Mouse (Mus musculus) embryonic facial prominence, embryonic 15.5 days (tissue): ENCODE measurements around the gene Spib. TPM values are rescaled to one million over a fixed set of nuclear protein-coding genes. Genes with fewer than 3 reads are reported as not detected.
A peak's percentile ranks its signal among the peaks of the same experiment; 100 is the strongest.

Experiments
- ATAC-seq: fragments of 200-750 bp; cut with Nextera tagmentation; 2 replicates; pipeline ENCODE4 v1.8.0; 2017; ENCODE audit warnings: low read depth, moderate TSS enrichment; ENCODE audit not compliant: insufficient number of reproducible peaks, low FRiP score, low TSS enrichment
- H3K27ac ChIP-seq: fragments of 300-500 bp; sonication (generic); replicated peaks from 2 replicates; pipeline ENCODE4 v1.5.1; 2015; ENCODE audit warnings: mild to moderate bottlenecking, inconsistent platforms
- H3K27me3 ChIP-seq: fragments of 300-500 bp; sonication (generic); 2 replicates; pipeline ENCODE4 v1.6.1; 2015; ENCODE audit warnings: inconsistent platforms
- H3K36me3 ChIP-seq: fragments of 300-500 bp; sonication (generic); 2 replicates; pipeline ENCODE4 v1.6.1; 2015; ENCODE audit warnings: mild to moderate bottlenecking, inconsistent platforms
- H3K4me1 ChIP-seq: fragments of 300-500 bp; sonication (generic); 2 replicates; pipeline ENCODE4 v1.6.1; 2015; ENCODE audit warnings: inconsistent platforms
- H3K4me2 ChIP-seq: fragments of 300-500 bp; sonication (generic); replicated peaks from 2 replicates; pipeline ENCODE4 v1.6.1; 2015; ENCODE audit warnings: mild to moderate bottlenecking, inconsistent platforms
- H3K4me3 ChIP-seq: fragments of 300-500 bp; sonication (generic); replicated peaks from 2 replicates; pipeline ENCODE4 v1.5.1; 2015; ENCODE audit warnings: mild to moderate bottlenecking, inconsistent platforms
- H3K9ac ChIP-seq: fragments of 300-500 bp; sonication (generic); 2 replicates; pipeline ENCODE4 v1.6.1; 2015; ENCODE audit warnings: inconsistent platforms
- H3K9me3 ChIP-seq: fragments of 300-500 bp; sonication (generic); replicated peaks from 2 replicates; pipeline ENCODE4 v1.6.1; 2016; ENCODE audit warnings: inconsistent platforms
- WGBS: fragments of 180-500 bp; shearing (Covaris S2); methylation state at CpG from one replicate; pipeline ENCODE4 v1.1.7; 2015; 5-methylcytosine and 5-hydroxymethylcytosine counted together
- polyA plus RNA-seq: library from polyadenylated mRNA; unstranded; fragments of >200 nt; fragmentation: Nextera tagmentation; extraction: Ambion mirVana; gene quantifications from 2 replicates; pipeline ENCODE4 v1.2.1, GENCODE M21; 2015

The Spib gene
- polyA plus RNA-seq, 1 experiment from 2014 or later: 1.4 TPM

GRCm38 (mm10) chr7:44560435-44561400 is 28.8 kb upstream of the Spib start:
- Histone ChIP-seq H3K9ac (no peak overlapping the region), H3K27ac (no peak overlapping the region), H3K4me3 (no peak overlapping the region), H3K27me3 (no peaks in the 10 kb centered on the region; the same call in 1 of the 2 replicates), H3K4me1 (no peaks in the 10 kb centered on the region), H3K4me2 (no peak overlapping the region), H3K9me3 (no peaks in the 10 kb centered on the region), H3K36me3 (no peaks in the 10 kb centered on the region)
- WGBS: 51% methylated on average over 18 of the region's 18 CpGs
- ATAC-seq: no peak; the same call in 1 of the 2 replicates

- Histone ChIP-seq H3K4me2 (no peak overlapping the region), H3K4me1 (peaks cover 11% of the 10 kb centered on the region), H3K27me3 (no peaks in the 10 kb centered on the region), H3K27ac (no peak overlapping the region), H3K36me3 (no peaks in the 10 kb centered on the region), H3K9ac (no peak overlapping the region), H3K4me3 (no peak overlapping the region), H3K9me3 (no peaks in the 10 kb centered on the region)
- WGBS: 61% methylated on average over 2 of the region's 2 CpGs
- ATAC-seq: no peak
Observed at GRCm38 (mm10) chr7:44557629-44558028, 25.8 kb upstream of the Spib start.

- Histone ChIP-seq H3K4me2 (peak within 1 kb of the TSS; percentile 71), H3K9ac (peak within 1 kb of the TSS; percentile 78), H3K27ac (peak within 1 kb of the TSS; percentile 99), H3K4me1 (peaks cover 15% of the 10 kb centered on the region), H3K4me3 (peak within 1 kb of the TSS; percentile 96), H3K27me3 (no peaks in the 10 kb centered on the region), H3K36me3 (peaks cover 31% of the 10 kb centered on the region), H3K9me3 (no peaks in the 10 kb centered on the region)
- WGBS: under 1% methylated on average over 22 of the region's 22 CpGs
- ATAC-seq: peak; percentile 81
Observed at GRCm38 (mm10) chr7:44553826-44554225, 22.0 kb upstream of the Spib start, which contains the start of gene Nr1h2. Gene Nr1h2 (minus strand): TSS chr7:44553951.

- Histone ChIP-seq H3K9me3 (no peaks in the 10 kb centered on the region), H3K27me3 (no peaks in the 10 kb centered on the region), H3K9ac (peak overlapping the region; percentile 78), H3K4me2 (peak overlapping the region; percentile 71), H3K4me3 (peak overlapping the region; percentile 96), H3K4me1 (peaks cover 18% of the 10 kb centered on the region), H3K27ac (peak overlapping the region; percentile 99), H3K36me3 (peaks cover 31% of the 10 kb centered on the region)
- WGBS: 1% methylated on average over 32 of the region's 32 CpGs
- ATAC-seq: peak; percentile 85
Observed at GRCm38 (mm10) chr7:44553196-44553764, 21.4 kb upstream of the Spib start.

- H3K27ac ChIP-seq: peak overlapping the region; percentile 99; the same call in 1 of the 2 replicates
Observed at GRCm38 (mm10) chr7:44552141-44552908, 20.5 kb upstream of the Spib start.

GRCm38 (mm10) chr7:44551731-44552130 is 19.9 kb upstream of the Spib start:
- no peak overlapping the region for H3K4me2 ChIP-seq
- H3K4me3 ChIP-seq: no peak overlapping the region
- H3K4me1 ChIP-seq: peaks cover 32% of the 10 kb centered on the region
- H3K9ac ChIP-seq: no peak overlapping the region
- no peak overlapping the region for H3K27ac ChIP-seq
- no peaks in the 10 kb centered on the region for H3K27me3 ChIP-seq
- no peak for ATAC-seq
- no peaks in the 10 kb centered on the region for H3K9me3 ChIP-seq
- 79% methylated on average over 22 of the region's 22 CpGs for WGBS
- H3K36me3 ChIP-seq: peaks cover 31% of the 10 kb centered on the region

More at GRCm38 (mm10) chr7:44552141-44552908, 20.5 kb upstream of the Spib start:
- peaks cover 28% of the 10 kb centered on the region for H3K4me1 ChIP-seq
- peak overlapping the region; percentile 21; the same call in 1 of the 2 replicates for H3K9ac ChIP-seq
- H3K36me3 ChIP-seq: peaks cover 31% of the 10 kb centered on the region
- no peaks in the 10 kb centered on the region for H3K9me3 ChIP-seq
- ATAC-seq: no peak
- no peaks in the 10 kb centered on the region for H3K27me3 ChIP-seq
- WGBS: 87% methylated on average over 31 of the region's 31 CpGs
- H3K4me2 ChIP-seq: peak overlapping the region; percentile 71
- peak overlapping the region; percentile 96 for H3K4me3 ChIP-seq

- Histone ChIP-seq H3K4me2 (no peak overlapping the region), H3K9me3 (no peaks in the 10 kb centered on the region), H3K4me3 (no peak overlapping the region), H3K36me3 (peaks cover 31% of the 10 kb centered on the region), H3K9ac (no peak overlapping the region), H3K27me3 (no peaks in the 10 kb centered on the region), H3K4me1 (peaks cover 32% of the 10 kb centered on the region), H3K27ac (no peak overlapping the region)
- WGBS: 90% methylated on average over 21 of the region's 21 CpGs
- ATAC-seq: no peak
Observed at GRCm38 (mm10) chr7:44551301-44551700, 19.4 kb upstream of the Spib start.

GRCm38 (mm10) chr7:44550409-44550678 is 18.5 kb upstream of the Spib start:
- Histone ChIP-seq H3K27me3 (no peaks in the 10 kb centered on the region), H3K9me3 (no peaks in the 10 kb centered on the region), H3K9ac (no peak overlapping the region), H3K27ac (no peak overlapping the region), H3K4me2 (no peak overlapping the region), H3K4me3 (no peak overlapping the region), H3K4me1 (peaks cover 32% of the 10 kb centered on the region), H3K36me3 (peaks cover 31% of the 10 kb centered on the region)
- 91% methylated on average over 12 of the region's 12 CpGs for WGBS
- ATAC-seq: no peak

GRCm38 (mm10) chr7:44549621-44550408 is 17.9 kb upstream of the Spib start:
- 93% methylated on average over 23 of the region's 23 CpGs for WGBS

GRCm38 (mm10) chr7:44548497-44549087 is 16.7 kb upstream of the Spib start, which contains the start of gene Pold1:
Gene Pold1 (minus strand): TSS chr7:44548849.
- peak within 1 kb of the TSS; percentile 86 for H3K27ac ChIP-seq
- H3K36me3 ChIP-seq: peaks cover 31% of the 10 kb centered on the region
- H3K27me3 ChIP-seq: no peaks in the 10 kb centered on the region
- peak within 1 kb of the TSS; percentile 87 for H3K4me2 ChIP-seq
- H3K9ac ChIP-seq: peak within 1 kb of the TSS; percentile 51
- ATAC-seq: peak; percentile 93
- peaks cover 28% of the 10 kb centered on the region for H3K4me1 ChIP-seq
- H3K9me3 ChIP-seq: no peaks in the 10 kb centered on the region
- H3K4me3 ChIP-seq: peak within 1 kb of the TSS; percentile 70
- WGBS: under 1% methylated on average over 43 of the region's 43 CpGs

More at GRCm38 (mm10) chr7:44549621-44550408, 17.9 kb upstream of the Spib start:
- Histone ChIP-seq H3K27ac (no peak overlapping the region), H3K4me3 (no peak overlapping the region), H3K9ac (no peak overlapping the region), H3K4me1 (peaks cover 32% of the 10 kb centered on the region), H3K36me3 (peaks cover 31% of the 10 kb centered on the region), H3K27me3 (no peaks in the 10 kb centered on the region), H3K4me2 (no peak overlapping the region), H3K9me3 (no peaks in the 10 kb centered on the region)
- no peak for ATAC-seq
